Mouse (Mus musculus): ENCODE data around the gene Gstm3. TPM values are rescaled to one million over a fixed set of nuclear protein-coding genes. Genes with fewer than 3 reads are reported as not detected.
"Not testable (repeated sequence)": the region's sequence is repeated elsewhere in the genome, so short reads cannot be mapped to it uniquely, and the experiment has no call there.

The Gstm3 gene
- 0.14 and 0.17 TPM in 2 replicates for polyA plus RNA-seq (2015; fragmentation: Nextera tagmentation; extraction: Ambion mirVana)

- no peaks in the 10 kb centered on the region for H3K27me3 ChIP-seq (ENCODE audit: insufficient read depth, low read length)
- no peak within 1 kb of the TSS for H3K4me3 ChIP-seq (replicated peaks; ENCODE audit: low read depth, low read length)
- H3K27ac ChIP-seq, result no peak within 1 kb of the TSS
- H3K9ac ChIP-seq (ENCODE audit: low read depth, low read length), result no peak within 1 kb of the TSS
- H3K4me2 ChIP-seq (ENCODE audit: low read length), result no peak within 1 kb of the TSS
- 62% methylated on average over 13 of the region's 13 CpGs for WGBS
- no peaks in the 10 kb centered on the region for H3K9me3 ChIP-seq (replicated peaks; ENCODE audit: low read length)
- ATAC-seq (replicated peaks; ENCODE audit: low FRiP score, low read depth) (no peak; the same call in 1 of the 2 replicates), DNase-seq (ENCODE audit: low spot score) (no peak)
- no peaks in the 10 kb centered on the region for H3K36me3 ChIP-seq (ENCODE audit: insufficient read depth, low read length)
- H3K4me1 ChIP-seq (replicated peaks; ENCODE audit: insufficient read depth, low read length), result no peaks in the 10 kb centered on the region
- no peak for TF ChIP-seq CTCF (IDR thresholded peaks at IDR 0.05; ENCODE audit: low read depth)
Measured at GRCm38 (mm10) chr3:107968724-107969395, at the start of gene Gstm3. Gene Gstm3 (minus strand): TSS chr3:107969283.

- Histone ChIP-seq H3K4me3 (replicated peaks; ENCODE audit: low read depth, low read length) (peak overlapping the region; percentile 36), H3K4me2 (ENCODE audit: low read length) (peak overlapping the region; percentile 64), H3K9ac (ENCODE audit: low read depth, low read length) (peak overlapping the region; percentile 41; the same call in 1 of the 2 replicates), H3K9me3 (replicated peaks; ENCODE audit: low read length) (no peaks in the 10 kb centered on the region), H3K27me3 (ENCODE audit: insufficient read depth, low read length) (no peaks in the 10 kb centered on the region), H3K36me3 (ENCODE audit: insufficient read depth, low read length) (no peaks in the 10 kb centered on the region), H3K27ac (peak overlapping the region; percentile 94), H3K4me1 (replicated peaks; ENCODE audit: insufficient read depth, low read length) (peaks cover 16% of the 10 kb centered on the region)
- WGBS, result 18% methylated on average over 14 of the region's 14 CpGs
- no peak for DNase-seq (ENCODE audit: low spot score)
- TF ChIP-seq CTCF (IDR thresholded peaks at IDR 0.05; ENCODE audit: low read depth), result no peak
- no peak for ATAC-seq (replicated peaks; ENCODE audit: low FRiP score, low read depth)
Measured at GRCm38 (mm10) chr3:108018190-108018820, 49.2 kb upstream of the Gstm3 start.

GRCm38 (mm10) chr3:108017473-108018189 lies 48.5 kb upstream of the Gstm3 start, which contains the start of gene Gstm1:
Gene Gstm1 (minus strand): TSS chr3:108017973.
- H3K4me1 ChIP-seq (replicated peaks; ENCODE audit: insufficient read depth, low read length), result peaks cover 17% of the 10 kb centered on the region
- H3K9me3 ChIP-seq (replicated peaks; ENCODE audit: low read length), result no peaks in the 10 kb centered on the region
- H3K9ac ChIP-seq (ENCODE audit: low read depth, low read length), result peak within 1 kb of the TSS; percentile 60
- peak within 1 kb of the TSS; percentile 94 for H3K27ac ChIP-seq
- ATAC-seq (replicated peaks; ENCODE audit: low FRiP score, low read depth) (peak; percentile 99), DNase-seq (ENCODE audit: low spot score) (peak; percentile 100)
- H3K27me3 ChIP-seq (ENCODE audit: insufficient read depth, low read length), result no peaks in the 10 kb centered on the region
- TF ChIP-seq CTCF (IDR thresholded peaks at IDR 0.05; ENCODE audit: low read depth), result peak; percentile 96
- peak within 1 kb of the TSS; percentile 64 for H3K4me2 ChIP-seq (ENCODE audit: low read length)
- H3K4me3 ChIP-seq (replicated peaks; ENCODE audit: low read depth, low read length), result peak within 1 kb of the TSS; percentile 36
- H3K36me3 ChIP-seq (ENCODE audit: insufficient read depth, low read length), result no peaks in the 10 kb centered on the region
- under 1% methylated on average over 31 of the region's 31 CpGs for WGBS

- H3K27me3 ChIP-seq (ENCODE audit: insufficient read depth, low read length); H3K9me3 ChIP-seq (replicated peaks; ENCODE audit: low read length); H3K27ac ChIP-seq; H3K36me3 ChIP-seq (ENCODE audit: insufficient read depth, low read length); H3K9ac ChIP-seq (ENCODE audit: low read depth, low read length); ATAC-seq (replicated peaks; ENCODE audit: low FRiP score, low read depth); H3K4me3 ChIP-seq (replicated peaks; ENCODE audit: low read depth, low read length); DNase-seq (ENCODE audit: low spot score): not testable (repeated sequence)
- H3K4me2 ChIP-seq (ENCODE audit: low read length), result peak overlapping the region; percentile 64; the same call in 1 of the 2 replicates
- 78% methylated on average over 5 of the region's 5 CpGs for WGBS
- peaks cover 17% of the 10 kb centered on the region for H3K4me1 ChIP-seq (replicated peaks; ENCODE audit: insufficient read depth, low read length)
Measured at GRCm38 (mm10) chr3:108016468-108016867, 47.4 kb upstream of the Gstm3 start.

- Histone ChIP-seq H3K4me3 (replicated peaks; ENCODE audit: low read depth, low read length) (no peak overlapping the region), H3K27ac (no peak overlapping the region), H3K9ac (ENCODE audit: low read depth, low read length) (no peak overlapping the region), H3K4me2 (ENCODE audit: low read length) (no peak overlapping the region), H3K36me3 (ENCODE audit: insufficient read depth, low read length) (no peaks in the 10 kb centered on the region), H3K9me3 (replicated peaks; ENCODE audit: low read length) (no peaks in the 10 kb centered on the region), H3K27me3 (ENCODE audit: insufficient read depth, low read length) (no peaks in the 10 kb centered on the region), H3K4me1 (replicated peaks; ENCODE audit: insufficient read depth, low read length) (peaks cover 17% of the 10 kb centered on the region)
- WGBS, result 89% methylated on average over 2 of the region's 2 CpGs
- TF ChIP-seq CTCF (IDR thresholded peaks at IDR 0.05; ENCODE audit: low read depth), result no peak
- DNase-seq (ENCODE audit: low spot score) (no peak), ATAC-seq (replicated peaks; ENCODE audit: low FRiP score, low read depth) (no peak)
Measured at GRCm38 (mm10) chr3:108014974-108015346, 45.9 kb upstream of the Gstm3 start.

Measured in kidney, postnatal 0 days (tissue).